Mouse (Mus musculus) kidney, embryonic 16.5 days (tissue): ENCODE results near the gene Osbpl3. TPM values are rescaled to one million over a fixed set of nuclear protein-coding genes. Genes with fewer than 3 reads are reported as not detected.

ENCODE experiments used
- ATAC-seq: fragments of 200-750 bp; cut with Nextera tagmentation; 2 replicates; pipeline ENCODE4 v1.8.0; 2017; ENCODE audit warnings: moderate TSS enrichment; ENCODE audit not compliant: low FRiP score, low TSS enrichment
- H3K27ac ChIP-seq: fragments of 300-500 bp; sonication (generic); 2 replicates; pipeline ENCODE4 v1.5.1; 2014; ENCODE audit warnings: low read length
- H3K27me3 ChIP-seq: fragments of 300-500 bp; sonication (generic); 2 replicates; pipeline ENCODE4 v1.6.1; 2014; ENCODE audit warnings: low read length, control low read depth, mixed read lengths; ENCODE audit not compliant: insufficient read depth
- H3K36me3 ChIP-seq: fragments of 300-500 bp; sonication (generic); 2 replicates; pipeline ENCODE4 v1.6.1; 2014; ENCODE audit warnings: low read length, control low read depth, mixed read lengths; ENCODE audit not compliant: insufficient read depth
- H3K4me1 ChIP-seq: fragments of 300-500 bp; sonication (generic); 2 replicates; pipeline ENCODE4 v1.6.1; 2014; ENCODE audit warnings: low read length, control low read depth, mixed read lengths; ENCODE audit not compliant: insufficient read depth
- H3K4me2 ChIP-seq: fragments of 300-500 bp; sonication (generic); replicated peaks from 2 replicates; pipeline ENCODE4 v1.6.1; 2014; ENCODE audit warnings: low read depth, low read length
- H3K4me3 ChIP-seq: fragments of 300-500 bp; sonication (generic); 2 replicates; pipeline ENCODE4 v1.5.1; 2014; ENCODE audit warnings: mild to moderate bottlenecking, low read length
- H3K9ac ChIP-seq: fragments of 300-500 bp; sonication (generic); replicated peaks from 2 replicates; pipeline ENCODE4 v1.6.1; 2014; ENCODE audit warnings: low read length
- H3K9me3 ChIP-seq: fragments of 300-500 bp; sonication (generic); 2 replicates; pipeline ENCODE4 v1.6.1; 2016; ENCODE audit warnings: low read length, control low read depth
- WGBS: fragments of 180-500 bp; shearing (Covaris S2); extraction: QIAGEN DNeasy Blood & Tissue Kit; methylation state at CpG from one replicate; pipeline ENCODE4 v1.1.7; 2014; 5-methylcytosine and 5-hydroxymethylcytosine counted together
- polyA plus RNA-seq: library from polyadenylated mRNA; unstranded; fragments of >200 nt; fragmentation: Nextera tagmentation; extraction: Ambion mirVana; gene quantifications from 2 replicates; pipeline ENCODE4 v1.2.1, GENCODE M21; 2015

Gene Osbpl3
- polyA plus RNA-seq, 1 experiment from 2014 or later = 18.2 TPM

- Histone ChIP-seq H3K9ac (no peak overlapping the region), H3K4me3 (no peak overlapping the region), H3K27me3 (no peaks in the 10 kb centered on the region), H3K27ac (0 out of 2 replicates have a peak overlapping the region, but pooled peaks have one; percentile 13), H3K36me3 (no peaks in the 10 kb centered on the region), H3K4me1 (peaks cover 43% of the 10 kb centered on the region), H3K4me2 (no peak overlapping the region), H3K9me3 (no peaks in the 10 kb centered on the region)
- peak; percentile 68 for ATAC-seq
- 37% methylated on average over 6 of the region's 6 CpGs for WGBS
Observed at GRCm38 (mm10) chr6:50333346-50333745, 122.7 kb downstream of the Osbpl3 start.

- no peak overlapping the region for H3K9ac ChIP-seq
- no peak for ATAC-seq
Observed at GRCm38 (mm10) chr6:50331477-50331876, 124.5 kb downstream of the Osbpl3 start.

GRCm38 (mm10) chr6:50329380-50329779 is 126.6 kb downstream of the Osbpl3 start:
- ATAC-seq = no peak
- Histone ChIP-seq H3K36me3 (no peaks in the 10 kb centered on the region), H3K9ac (no peak overlapping the region), H3K4me2 (no peak overlapping the region), H3K27me3 (no peaks in the 10 kb centered on the region), H3K9me3 (no peaks in the 10 kb centered on the region), H3K4me1 (0 out of 2 replicates have a peak, but pooled peaks cover 11% of the 10 kb centered on the region), H3K27ac (no peak overlapping the region), H3K4me3 (no peak overlapping the region)
- 64% methylated on average over 8 of the region's 8 CpGs for WGBS

More at GRCm38 (mm10) chr6:50331477-50331876, 124.5 kb downstream of the Osbpl3 start:
- Histone ChIP-seq H3K4me2 (no peak overlapping the region), H3K4me1 (peaks cover 26% of the 10 kb centered on the region), H3K36me3 (no peaks in the 10 kb centered on the region), H3K27ac (no peak overlapping the region), H3K9me3 (no peaks in the 10 kb centered on the region), H3K4me3 (no peak overlapping the region), H3K27me3 (no peaks in the 10 kb centered on the region)
- 94% methylated on average over 2 of the region's 2 CpGs for WGBS

GRCm38 (mm10) chr6:50328901-50329300 is 127.1 kb downstream of the Osbpl3 start:
- ATAC-seq = no peak; the same call in 1 of the 2 replicates
- Histone ChIP-seq H3K36me3 (peaks cover 3% of the 10 kb centered on the region; the same call in 1 of the 2 replicates), H3K9me3 (no peaks in the 10 kb centered on the region), H3K4me1 (0 out of 2 replicates have a peak, but pooled peaks cover 11% of the 10 kb centered on the region), H3K27me3 (no peaks in the 10 kb centered on the region), H3K4me3 (no peak overlapping the region), H3K9ac (no peak overlapping the region), H3K27ac (no peak overlapping the region), H3K4me2 (no peak overlapping the region)
- 33% methylated on average over 7 of the region's 7 CpGs for WGBS

GRCm38 (mm10) chr6:50326192-50326591 is 129.8 kb downstream of the Osbpl3 start:
- 93% methylated on average over 4 of the region's 4 CpGs for WGBS
- H3K9me3 ChIP-seq = no peaks in the 10 kb centered on the region
- ATAC-seq = no peak

GRCm38 (mm10) chr6:50325485-50325884 is 130.5 kb downstream of the Osbpl3 start:
- peaks cover 7% of the 10 kb centered on the region for H3K36me3 ChIP-seq
- no peak overlapping the region for H3K9ac ChIP-seq
- no peak overlapping the region for H3K4me2 ChIP-seq
- no peak for ATAC-seq
- H3K4me3 ChIP-seq = no peak overlapping the region
- 82% methylated on average over 9 of the region's 9 CpGs for WGBS
- H3K9me3 ChIP-seq = no peaks in the 10 kb centered on the region
- H3K4me1 ChIP-seq = 0 out of 2 replicates have a peak, but pooled peaks cover 10% of the 10 kb centered on the region
- H3K27ac ChIP-seq = no peak overlapping the region
- H3K27me3 ChIP-seq = no peaks in the 10 kb centered on the region

More at GRCm38 (mm10) chr6:50326192-50326591, 129.8 kb downstream of the Osbpl3 start:
- no peaks in the 10 kb centered on the region for H3K27me3 ChIP-seq
- no peak overlapping the region for H3K4me3 ChIP-seq
- no peak overlapping the region for H3K27ac ChIP-seq
- 0 out of 2 replicates have a peak, but pooled peaks cover 10% of the 10 kb centered on the region for H3K4me1 ChIP-seq
- no peak overlapping the region for H3K9ac ChIP-seq
- no peak overlapping the region for H3K4me2 ChIP-seq
- H3K36me3 ChIP-seq = peaks cover 4% of the 10 kb centered on the region

GRCm38 (mm10) chr6:50322631-50323030 is 133.4 kb downstream of the Osbpl3 start:
- ATAC-seq = no peak
- no peak overlapping the region for H3K27ac ChIP-seq
- H3K9ac ChIP-seq = no peak overlapping the region
- H3K4me2 ChIP-seq = no peak overlapping the region
- no peaks in the 10 kb centered on the region for H3K27me3 ChIP-seq
- H3K4me1 ChIP-seq = 0 out of 2 replicates have a peak, but pooled peaks cover 4% of the 10 kb centered on the region
- 55% methylated on average over 9 of the region's 9 CpGs for WGBS
- no peak overlapping the region for H3K4me3 ChIP-seq
- peaks cover 7% of the 10 kb centered on the region for H3K36me3 ChIP-seq
- H3K9me3 ChIP-seq = no peaks in the 10 kb centered on the region

GRCm38 (mm10) chr6:50321739-50322138 is 134.3 kb downstream of the Osbpl3 start:
- Histone ChIP-seq H3K27me3 (no peaks in the 10 kb centered on the region), H3K9ac (no peak overlapping the region), H3K4me3 (no peak overlapping the region), H3K4me1 (0 out of 2 replicates have a peak, but pooled peaks cover 4% of the 10 kb centered on the region), H3K27ac (no peak overlapping the region), H3K9me3 (no peaks in the 10 kb centered on the region), H3K4me2 (no peak overlapping the region), H3K36me3 (peaks cover 7% of the 10 kb centered on the region)
- ATAC-seq = no peak
- WGBS = 74% methylated on average over 6 of the region's 6 CpGs

- Histone ChIP-seq H3K9me3 (no peaks in the 10 kb centered on the region), H3K9ac (no peak overlapping the region), H3K4me2 (no peak overlapping the region), H3K36me3 (peaks cover 4% of the 10 kb centered on the region), H3K4me1 (0 out of 2 replicates have a peak, but pooled peaks cover 4% of the 10 kb centered on the region), H3K4me3 (no peak overlapping the region), H3K27me3 (no peaks in the 10 kb centered on the region), H3K27ac (no peak overlapping the region)
- no peak for ATAC-seq
- WGBS = 65% methylated on average over 7 of the region's 7 CpGs
Observed at GRCm38 (mm10) chr6:50318590-50319172, 137.3 kb downstream of the Osbpl3 start.

GRCm38 (mm10) chr6:50318150-50318549 is 137.9 kb downstream of the Osbpl3 start:
- H3K27ac ChIP-seq = no peak overlapping the region
- WGBS = 80% methylated on average over 2 of the region's 2 CpGs
- H3K36me3 ChIP-seq = peaks cover 4% of the 10 kb centered on the region
- ATAC-seq = no peak
- H3K4me1 ChIP-seq = 0 out of 2 replicates have a peak, but pooled peaks cover 4% of the 10 kb centered on the region
- H3K9ac ChIP-seq = no peak overlapping the region
- no peak overlapping the region for H3K4me2 ChIP-seq
- no peaks in the 10 kb centered on the region for H3K9me3 ChIP-seq
- H3K27me3 ChIP-seq = no peaks in the 10 kb centered on the region
- no peak overlapping the region for H3K4me3 ChIP-seq
